In the genomic region with DNA sequence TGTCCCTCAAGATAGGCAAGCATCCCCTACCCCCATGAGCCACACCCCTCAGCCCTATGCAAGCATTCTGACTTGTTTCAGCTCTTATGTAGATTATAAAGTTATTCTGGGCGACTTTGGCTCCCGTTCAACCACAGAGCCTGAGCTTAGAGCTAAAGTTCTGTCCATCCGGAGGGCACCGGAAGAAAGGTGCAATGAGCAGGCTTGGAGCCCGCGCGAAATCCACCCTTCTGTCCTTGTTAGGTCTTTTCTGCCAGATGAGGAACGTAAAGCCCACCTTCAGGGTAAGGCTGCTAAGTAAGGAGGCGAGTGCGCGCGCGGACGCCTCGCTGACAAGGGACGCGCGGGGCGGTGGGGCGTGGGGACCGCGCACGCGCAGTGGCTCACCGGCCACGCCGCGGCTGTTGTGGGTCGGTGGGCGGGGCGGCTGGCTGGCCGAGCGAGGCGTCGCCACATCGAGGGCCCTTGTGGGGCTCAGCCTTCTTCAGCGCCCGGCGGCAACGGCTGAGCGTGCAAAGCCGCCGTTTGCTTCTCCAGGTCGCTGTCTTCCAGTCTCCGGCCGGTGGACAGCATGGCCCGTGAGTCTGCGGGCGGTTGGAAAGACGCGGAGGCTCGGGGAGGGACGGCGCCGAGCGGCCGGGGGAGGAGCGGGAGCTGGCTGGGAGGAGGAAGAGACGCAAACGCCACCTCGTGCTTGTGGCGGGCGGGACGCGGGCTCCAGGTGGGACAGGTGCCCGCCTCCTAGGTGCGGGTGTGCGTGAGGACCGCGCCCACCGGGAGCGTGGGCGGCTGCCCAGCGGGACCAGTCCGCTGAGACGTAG, we compare ENCODE assay signal across 8 mouse cellular contexts. TPM values are rescaled to one million over a fixed set of nuclear protein-coding genes. Genes with fewer than 3 reads are reported as not detected.
A peak's percentile ranks its signal among the peaks of the same experiment; 100 is the strongest.
DNase-seq lines count a peak whose midpoint lies in the region; ATAC-seq and TF ChIP-seq lines count a peak whose summit lies in the region.

A gene (plus strand): TSS at position 361 of the 821 bp plus-strand sequence.

- peak within 1 kb of the TSS; percentile 72 for H3K27ac ChIP-seq in gastrocnemius, adult 2 months
- H3K27ac ChIP-seq in hindbrain, postnatal 0 days: no peak within 1 kb of the TSS

- intact Hi-C loops in gastrocnemius, adult 2 months (cut with DNase I): loop anchor here (10.0 kb wide), 1 partner anchor 547 kb away; a partner anchor contains a TSS
- intact Hi-C loops in left cerebral cortex, postnatal 14 days (cut with DNase I): loop anchor here (5.0 kb wide), 1 partner anchor 544 kb away; a partner anchor contains a TSS

- H3K27me3 ChIP-seq in hindbrain, postnatal 0 days (ENCODE audit: insufficient read depth, low read length): no peaks in the 10 kb centered on the region

- 1% methylated on average over 68 of the region's 76 CpGs for WGBS in hindbrain, postnatal 0 days

- no peaks in the 10 kb centered on the region for H3K36me3 ChIP-seq in hindbrain, postnatal 0 days (ENCODE audit: insufficient read depth, low read length)

- peak; percentile 73 for DNase-seq in R1 (ENCODE audit: low read depth, low spot score)
- DNase-seq in cerebellum, postnatal 25 days: peak; percentile 88 to 92
- peak; percentile 88 for DNase-seq in gastrocnemius, adult 2 months
- DNase-seq in hindbrain, postnatal 0 days (ENCODE audit: low spot score): peak; percentile 90
- DNase-seq in left cerebral cortex, postnatal 14 days (ENCODE audit: low spot score in 2 of 2): peak in 1 of 2 experiments; percentile 81
- DNase-seq in right cerebral cortex, postnatal 4 days: peak; percentile 82
- peak; percentile 83 for DNase-seq in yolk sac, embryonic 10.5 days (ENCODE audit: low spot score)

- H3K4me2 ChIP-seq in hindbrain, postnatal 0 days (ENCODE audit: low read depth, low read length): peak within 1 kb of the TSS; percentile 90

- peak within 1 kb of the TSS; percentile 78 for H3K4me3 ChIP-seq in gastrocnemius, adult 2 months
- peak within 1 kb of the TSS; percentile 87 for H3K4me3 ChIP-seq in hindbrain, postnatal 0 days (ENCODE audit: low read length)

- H3K4me1 ChIP-seq in hindbrain, postnatal 0 days (ENCODE audit: insufficient read depth, low read length): 0 out of 2 replicates have a peak, but pooled peaks cover 5% of the 10 kb centered on the region

- H3K9me3 ChIP-seq in hindbrain, postnatal 0 days (ENCODE audit: low read length): no peaks in the 10 kb centered on the region

- peak; percentile 85 for ATAC-seq in hindbrain, postnatal 0 days
- ATAC-seq in megakaryocyte-erythroid progenitor cell, adult 5-6 weeks (replicated peaks; ENCODE audit: low FRiP score, low TSS enrichment, poor library complexity, severe bottlenecking): peak; percentile 53

- peak within 1 kb of the TSS; percentile 67 for H3K9ac ChIP-seq in hindbrain, postnatal 0 days (replicated peaks; ENCODE audit: low read length)

- TF ChIP-seq CTCF in gastrocnemius, adult 2 months (IDR thresholded peaks at IDR 0.05): no peak
- TF ChIP-seq CTCF in hindbrain, postnatal 0 days (IDR thresholded peaks at IDR 0.05; ENCODE audit: low read depth): no peak; the same call in 1 of the 2 replicates

RNA-seq across cellular contexts. Expression of the gene that starts here (rescaled TPM):
- total RNA-seq in gastrocnemius, adult 2 months (2021): 1 to 10 TPM; 7.6 to 8.7 TPM
- total RNA-seq in hindbrain, postnatal 0 days (2014; rRNA removed): 32.0 and 49.7 TPM in 2 replicates
- polyA plus RNA-seq in hindbrain, postnatal 0 days (2015; fragmentation: Nextera tagmentation; extraction: Ambion mirVana): 331 and 361 TPM in 2 replicates
- 10 to 100 TPM; 29.5 to 35.2 TPM for total RNA-seq in left cerebral cortex, postnatal 14 days (2021)
- 51.0 and 53.4 TPM in 2 replicates for total RNA-seq in megakaryocyte-erythroid progenitor cell, adult 5-6 weeks (2014; fragmentation: Nextera tagmentation)
- total RNA-seq in megakaryocyte-erythroid progenitor cell, adult 5-6 weeks (2017): 36.9 and 105 TPM in 2 replicates
